Comparison of ENCODE assay signal across 15 mouse cellular contexts in genomic region chr4:114495688-114496426, GRCm38 (mm10).
DNase-seq lines count a peak whose midpoint lies in the region; ATAC-seq and TF ChIP-seq lines count a peak whose summit lies in the region.
"Had no signal": no experiment of that assay in that cellular context is flagged by ENCODE, and none has a peak within 500 bp of the region (broad histone marks: within the 10 kb centered on the region; RNA-seq: fewer than 3 reads in every experiment).

No protein-coding gene starts in this region.

- TF ChIP-seq EP300 in heart, adult 2 months (IDR thresholded peaks at IDR 0.05; ENCODE audit: insufficient read depth, low read depth, low read length) = no peak

- peak overlapping the region; percentile 74 for H3K27ac ChIP-seq in heart, adult 2 months
- H3K27ac ChIP-seq in hindbrain, embryonic 11.5 days (ENCODE audit: low read depth, low read length) = no peak overlapping the region
- no peak overlapping the region for H3K27ac ChIP-seq in midbrain, embryonic 13.5 days
- no peak overlapping the region for H3K27ac ChIP-seq in kidney, embryonic 16.5 days (ENCODE audit: low read length)
- H3K27ac ChIP-seq: left cerebral cortex, adult 2 months; liver, embryonic 13.5 days had no signal

- peak overlapping the region; percentile 46; the same call in 1 of the 2 replicates for H3K9ac ChIP-seq in heart, adult 2 months (ENCODE audit: low read depth, low read length)
- no peak overlapping the region for H3K9ac ChIP-seq in hindbrain, embryonic 11.5 days (ENCODE audit: low read depth, low read length)
- no peak overlapping the region for H3K9ac ChIP-seq in midbrain, embryonic 13.5 days (replicated peaks)
- no peak overlapping the region for H3K9ac ChIP-seq in kidney, embryonic 16.5 days (replicated peaks; ENCODE audit: low read length)
- H3K9ac ChIP-seq: liver, embryonic 13.5 days had no signal

- intact Hi-C loops in heart, adult 2 months (cut with DNase I) = no loop called here
- intact Hi-C loops in gastrocnemius, postnatal 36 days (cut with DNase I) = no loop called here

- H3K4me3 ChIP-seq in heart, adult 2 months = no peak overlapping the region
- no peak overlapping the region for H3K4me3 ChIP-seq in hindbrain, embryonic 11.5 days (ENCODE audit: low read depth, low read length)
- no peak overlapping the region for H3K4me3 ChIP-seq in midbrain, embryonic 13.5 days (replicated peaks)
- no peak overlapping the region for H3K4me3 ChIP-seq in kidney, embryonic 16.5 days (ENCODE audit: low read length)
- H3K4me3 ChIP-seq: left cerebral cortex, adult 2 months; liver, embryonic 13.5 days; myocyte had no signal

- ATAC-seq in hindbrain, embryonic 11.5 days (ENCODE audit: low FRiP score) = peak; percentile 87
- ATAC-seq in midbrain, embryonic 13.5 days = peak; percentile 76
- no peak for ATAC-seq in kidney, embryonic 16.5 days (ENCODE audit: low FRiP score, low TSS enrichment)

- no peak for TF ChIP-seq POLR2A in heart, adult 2 months (IDR thresholded peaks at IDR 0.05; ENCODE audit: insufficient read depth, low read depth, low read length)

- H3K27me3 ChIP-seq in heart, adult 2 months (ENCODE audit: control insufficient read depth, insufficient read depth, low read length) = no peaks in the 10 kb centered on the region
- no peaks in the 10 kb centered on the region for H3K27me3 ChIP-seq in hindbrain, embryonic 11.5 days (ENCODE audit: control insufficient read depth, insufficient read depth, low read length)
- H3K27me3 ChIP-seq in midbrain, embryonic 13.5 days = no peaks in the 10 kb centered on the region
- no peaks in the 10 kb centered on the region for H3K27me3 ChIP-seq in kidney, embryonic 16.5 days (ENCODE audit: insufficient read depth, low read length)
- H3K27me3 ChIP-seq: liver, embryonic 13.5 days had no signal

- H3K4me1 ChIP-seq in heart, adult 2 months (ENCODE audit: control insufficient read depth, insufficient read depth, low read length) = peaks cover 9% of the 10 kb centered on the region; the same call in 1 of the 2 replicates
- H3K4me1 ChIP-seq in hindbrain, embryonic 11.5 days (replicated peaks; ENCODE audit: control insufficient read depth, insufficient read depth, low read length) = no peaks in the 10 kb centered on the region
- H3K4me1 ChIP-seq in midbrain, embryonic 13.5 days (replicated peaks) = peaks cover 13% of the 10 kb centered on the region
- H3K4me1 ChIP-seq in kidney, embryonic 16.5 days (ENCODE audit: insufficient read depth, low read length) = peaks cover 15% of the 10 kb centered on the region
- H3K4me1 ChIP-seq: liver, embryonic 13.5 days had no signal

- no peak for DNase-seq in heart, adult 2 months
- DNase-seq in heart, postnatal 4 days = no peak
- DNase-seq in embryo, embryonic 11 days = peak; percentile 43
- DNase-seq in hindbrain, embryonic 11.5 days (ENCODE audit: low spot score) = peak; percentile 43
- no peak for DNase-seq in gastrocnemius, postnatal 36 days
- DNase-seq in urinary bladder, postnatal 25 days (ENCODE audit: low spot score) = no peak
- DNase-seq: cerebellum, postnatal 14 days; gastrocnemius, postnatal 14 days; kidney, adult 18-20 months; liver, embryonic 13.5 days; lung, postnatal 14 days had no signal

- H3K9me3 ChIP-seq in hindbrain, embryonic 11.5 days (ENCODE audit: control insufficient read depth, low read length) = no peaks in the 10 kb centered on the region
- H3K9me3 ChIP-seq in midbrain, embryonic 13.5 days = no peaks in the 10 kb centered on the region
- no peaks in the 10 kb centered on the region; the same call in 1 of the 2 replicates for H3K9me3 ChIP-seq in kidney, embryonic 16.5 days (ENCODE audit: low read length)
- H3K9me3 ChIP-seq: liver, embryonic 13.5 days had no signal

- TF ChIP-seq CTCF in heart, adult 2 months (IDR thresholded peaks at IDR 0.05) = no peak

- H3K79me2 ChIP-seq in heart, adult 2 months (replicated peaks; ENCODE audit: control insufficient read depth, insufficient read depth, low read length) = no peaks in the 10 kb centered on the region

- WGBS in heart, adult 2 months = 54% methylated on average over 4 of the region's 4 CpGs
- 54% methylated on average over 4 of the region's 4 CpGs for WGBS in hindbrain, embryonic 11.5 days
- WGBS in midbrain, embryonic 13.5 days = 45% methylated on average over 4 of the region's 4 CpGs
- 58% methylated on average over 4 of the region's 4 CpGs for WGBS in kidney, embryonic 16.5 days

- H3K4me2 ChIP-seq in hindbrain, embryonic 11.5 days (replicated peaks; ENCODE audit: low read depth, low read length) = no peak overlapping the region
- no peak overlapping the region for H3K4me2 ChIP-seq in midbrain, embryonic 13.5 days (replicated peaks)
- H3K4me2 ChIP-seq in kidney, embryonic 16.5 days (replicated peaks; ENCODE audit: low read depth, low read length) = no peak overlapping the region
- H3K4me2 ChIP-seq: liver, embryonic 13.5 days had no signal

- H3K36me3 ChIP-seq in heart, adult 2 months (ENCODE audit: control insufficient read depth, insufficient read depth, low read length) = peaks cover 4% of the 10 kb centered on the region
- H3K36me3 ChIP-seq in hindbrain, embryonic 11.5 days (ENCODE audit: control insufficient read depth, insufficient read depth, low read length) = no peaks in the 10 kb centered on the region
- no peaks in the 10 kb centered on the region for H3K36me3 ChIP-seq in midbrain, embryonic 13.5 days
- no peaks in the 10 kb centered on the region for H3K36me3 ChIP-seq in kidney, embryonic 16.5 days (ENCODE audit: insufficient read depth, low read length)
- H3K36me3 ChIP-seq: liver, embryonic 13.5 days had no signal

Comparison
In these comparisons a context has a peak if more than half of its experiments do, and no peak if none do; other contexts are left out.
1. DNase-seq: peak in embryo, embryonic 11 days (single experiment) and hindbrain, embryonic 11.5 days (single experiment); none in heart, adult 2 months (0 of 2), heart, postnatal 4 days (single experiment), gastrocnemius, postnatal 36 days (0 of 2) and urinary bladder, postnatal 25 days (single experiment).